Mouse (Mus musculus) CH12.LX (cell line): Measurements from ENCODE around the gene Prdm2. TPM values are rescaled to one million over a fixed set of nuclear protein-coding genes. Genes with fewer than 3 reads are reported as not detected.

ENCODE experiments used
- DNase-seq: peaks from one replicate; pipeline ENCODE4 v3.0.0-alpha.2; 2013; ENCODE audit errors: extremely low read depth
- H3K27ac ChIP-seq: 2 replicates; pipeline ENCODE4 v1.5.1; 2012; ENCODE audit warnings: low read depth, mild to moderate bottlenecking, control low read depth, moderate library complexity; ENCODE audit not compliant: insufficient read depth
- H3K27me3 ChIP-seq: replicated peaks from 2 replicates; pipeline ENCODE3; 2012; ENCODE audit warnings: inconsistent platforms
- H3K36me3 ChIP-seq, 2 experiments: replicated peaks in 1 of 2; 2 replicates each; pipeline versions ENCODE3 to v1.6.1; 2012; ENCODE audit warnings: inconsistent platforms in 1 of 2, low read length in 1 of 2, mild to moderate bottlenecking in 1 of 2, mixed read lengths in 1 of 2, moderate library complexity in 1 of 2; ENCODE audit not compliant: control insufficient read depth in 1 of 2, insufficient read depth in 1 of 2
- H3K4me1 ChIP-seq, 2 experiments: 2 replicates each; pipeline ENCODE4 v1.6.1; 2012; ENCODE audit warnings: inconsistent platforms in 1 of 2, moderate library complexity in 1 of 2; ENCODE audit not compliant: insufficient read depth in 2 of 2, control insufficient read depth in 1 of 2
- H3K4me2 ChIP-seq: 2 replicates; pipeline ENCODE4 v1.6.1; 2012; ENCODE audit warnings: low read depth, mild to moderate bottlenecking, control low read depth; ENCODE audit not compliant: poor library complexity, insufficient read depth, severe bottlenecking
- H3K4me3 ChIP-seq, 3 experiments: fragments of 150-350 bp in 1 of 3; sonication (generic) in 1 of 3; replicated peaks in 1 of 3; 2 replicates each; pipeline versions ENCODE3 to v1.5.1; 2011 to 2012; ENCODE audit warnings: low read depth in 2 of 3, low read length in 2 of 3, mild to moderate bottlenecking in 2 of 3, moderate library complexity in 2 of 3, control low read depth in 1 of 3, improper control_type of control experiment in 1 of 3, inconsistent platforms in 1 of 3, mixed read lengths in 1 of 3; ENCODE audit not compliant: poor library complexity in 1 of 3
- H3K79me2 ChIP-seq: replicated peaks from 2 replicates; pipeline ENCODE4 v1.6.1; 2012; ENCODE audit warnings: mild to moderate bottlenecking, moderate library complexity; ENCODE audit not compliant: control insufficient read depth, poor library complexity, insufficient read depth, severe bottlenecking; ENCODE audit errors: extremely low read depth
- H3K9ac ChIP-seq: 2 replicates; pipeline ENCODE4 v1.6.1; 2012; ENCODE audit warnings: low read depth, mild to moderate bottlenecking, control low read depth, moderate library complexity; ENCODE audit not compliant: insufficient read depth
- H3K9me3 ChIP-seq: replicated peaks from 2 replicates; pipeline ENCODE3; 2012; ENCODE audit warnings: low read length, inconsistent platforms, mixed read lengths
- CTCF ChIP-seq, 2 experiments: IDR thresholded peaks in 1 of 2; conservative IDR thresholded peaks in 1 of 2; 2 replicates each; pipeline ENCODE4 v1.5.1; 2011 to 2012; ENCODE audit warnings: low read depth in 2 of 2, low read length in 2 of 2, improper control_type of control experiment in 1 of 2, inconsistent platforms in 1 of 2, mild to moderate bottlenecking in 1 of 2, moderate library complexity in 1 of 2
- E2F4 ChIP-seq: IDR thresholded peaks from 2 replicates; pipeline ENCODE4 v1.6.1; 2011; ENCODE audit warnings: low read depth, low read length, improper control_type of control experiment; ENCODE audit not compliant: insufficient replicate concordance
- HCFC1 ChIP-seq: IDR thresholded peaks from 2 replicates; pipeline ENCODE4 v1.6.1; 2012; ENCODE audit warnings: low read depth, mild to moderate bottlenecking, inconsistent platforms, low read length, improper control_type of control experiment
- JUN ChIP-seq: IDR thresholded peaks from 2 replicates; pipeline ENCODE4 v1.6.1; 2011; ENCODE audit warnings: low read depth, mild to moderate bottlenecking, low read length, improper control_type of control experiment, moderate library complexity; ENCODE audit not compliant: insufficient read depth
- MAFK ChIP-seq: IDR thresholded peaks from 2 replicates; pipeline ENCODE4 v1.6.1; 2011; ENCODE audit warnings: low read length, improper control_type of control experiment; ENCODE audit not compliant: insufficient replicate concordance
- MAZ ChIP-seq: IDR thresholded peaks from 2 replicates; pipeline ENCODE4 v1.6.1; 2012; ENCODE audit warnings: low read depth, mild to moderate bottlenecking, inconsistent platforms, low read length, improper control_type of control experiment, moderate library complexity
- MXI1 ChIP-seq: IDR thresholded peaks from 2 replicates; pipeline ENCODE4 v1.6.1; 2011; ENCODE audit warnings: mild to moderate bottlenecking, low read depth, low read length, improper control_type of control experiment
- NELFE ChIP-seq: IDR thresholded peaks from 2 replicates; pipeline ENCODE4 v1.6.1; 2011; ENCODE audit warnings: low read depth, low read length, improper control_type of control experiment
- RAD21 ChIP-seq: IDR thresholded peaks from 2 replicates; pipeline ENCODE4 v1.6.1; 2011; ENCODE audit warnings: low read depth, mild to moderate bottlenecking, low read length, improper control_type of control experiment, moderate library complexity
- SIN3A ChIP-seq: IDR thresholded peaks from 2 replicates; pipeline ENCODE4 v1.6.1; 2012; ENCODE audit warnings: low read length, improper control_type of control experiment, inconsistent platforms
- SMC3 ChIP-seq: IDR thresholded peaks from 2 replicates; pipeline ENCODE4 v1.6.1; 2011; ENCODE audit warnings: low read depth, low read length, improper control_type of control experiment
- TCF12 ChIP-seq: IDR thresholded peaks from 2 replicates; pipeline ENCODE4 v1.6.1; 2014; ENCODE audit warnings: low read depth, mild to moderate bottlenecking, inconsistent platforms, low read length, improper control_type of control experiment
- UBTF ChIP-seq: IDR thresholded peaks from 2 replicates; pipeline ENCODE4 v1.6.1; 2012; ENCODE audit warnings: low read depth, mild to moderate bottlenecking, inconsistent platforms, low read length, improper control_type of control experiment, moderate library complexity
- ZKSCAN1 ChIP-seq: IDR thresholded peaks from 2 replicates; pipeline ENCODE4 v1.6.1; 2012; ENCODE audit warnings: low read depth, inconsistent platforms, low read length, improper control_type of control experiment, borderline replicate concordance
- ZMIZ1 ChIP-seq: IDR thresholded peaks from 2 replicates; pipeline ENCODE4 v1.6.1; 2012; ENCODE audit warnings: low read depth, mild to moderate bottlenecking, inconsistent platforms, low read length, improper control_type of control experiment
- dilution Hi-C: fragments of 300-500 bp; cut with MboI; formaldehyde crosslinking; loops from 2 replicates; pipeline ENCODE4 v1.14.3; 2020; ENCODE audit warnings: low sequenced_read_pairs; ENCODE audit not compliant: extremely low pct_unique_long_range_greater_than_20kb, extremely low pct_ligation_motif_present
- in situ Hi-C: fragments of 300-500 bp; cut with MboI; formaldehyde crosslinking; loops from 3 replicates; pipeline ENCODE4 v1.14.3; 2019; ENCODE audit warnings: low sequenced_read_pairs, low pct_ligation_motif_present, low pct_unique_long_range_greater_than_20kb, mixed read lengths
- polyA plus RNA-seq: library from polyadenylated mRNA; unstranded; fragments of >175 nt; gene quantifications from 2 replicates; pipeline ENCODE4 v1.2.1, GENCODE M21; 2012; ENCODE audit warnings: low read depth; ENCODE audit not compliant: insufficient read length
- total RNA-seq, 2 experiments: library from RNA; depleted of rRNA; stranded (reverse); fragments of 300-350 nt in 1 of 2; fragments of >200 nt in 1 of 2; gene quantifications; 2 replicates each; pipeline ENCODE4 v1.2.3; 2012 to 2014

Prdm2 gene
- total and polyA plus RNA-seq, 3 experiments: 3.8 to 16.1 (median 7.1) TPM

- in situ Hi-C loops (no loop called here), dilution Hi-C loops (no loop called here)
- H3K36me3 ChIP-seq: peaks cover 19 to 52% of the 10 kb centered on the region in 2 experiments
- H3K27me3 ChIP-seq: no peaks in the 10 kb centered on the region
- H3K27ac ChIP-seq: no peak overlapping the region
- DNase-seq: no peak
- no peaks in the 10 kb centered on the region for H3K9me3 ChIP-seq
- no peak overlapping the region for H3K4me2 ChIP-seq
- peaks cover 40% of the 10 kb centered on the region for H3K79me2 ChIP-seq
- H3K4me1 ChIP-seq: peaks cover 15 to 46% of the 10 kb centered on the region in 2 experiments
- TF ChIP-seq JUN (no peak), CTCF (conservative IDR thresholded peaks at IDR 0.05 in 1 of 2, IDR thresholded peaks at IDR 0.05 in 1 of 2; ENCODE audit: low read depth in 2 of 2, low read length in 2 of 2) (no peak), MAFK (no peak), SMC3 (no peak)
- H3K4me3 ChIP-seq: no peak overlapping the region
- H3K9ac ChIP-seq: no peak overlapping the region
These were observed 71.9 kb downstream of the Prdm2 start for GRCm38 (mm10) chr4:143140940-143141339.

GRCm38 (mm10) chr4:143132433-143132832 is 80.4 kb downstream of the Prdm2 start:
- TF ChIP-seq RAD21 (no peak), SIN3A (no peak), ZKSCAN1 (no peak), ZMIZ1 (no peak), E2F4 (no peak), HCFC1 (no peak), TCF12 (no peak), UBTF (no peak), CTCF (conservative IDR thresholded peaks at IDR 0.05 in 1 of 2, IDR thresholded peaks at IDR 0.05 in 1 of 2; ENCODE audit: low read depth in 2 of 2, low read length in 2 of 2) (no peak), MAZ (no peak), MXI1 (no peak), NELFE (no peak)
- no peaks in the 10 kb centered on the region for H3K9me3 ChIP-seq
- dilution Hi-C loops: no loop called here
- DNase-seq: no peak
- in situ Hi-C loops: no loop called here
- no peak overlapping the region for H3K4me3 ChIP-seq
- no peak overlapping the region for H3K9ac ChIP-seq
- H3K4me2 ChIP-seq: no peak overlapping the region
- H3K27me3 ChIP-seq: no peaks in the 10 kb centered on the region
- H3K27ac ChIP-seq: no peak overlapping the region
- peaks cover 6% of the 10 kb centered on the region for H3K79me2 ChIP-seq
- H3K4me1 ChIP-seq: peaks cover 0 to 15% of the 10 kb centered on the region in 2 experiments; a peak in 2 of 4 replicates
- peaks cover 73 to 91% of the 10 kb centered on the region in 2 experiments for H3K36me3 ChIP-seq
